Mouse (Mus musculus): ENCODE data around the gene Pold2. TPM values are rescaled to one million over a fixed set of nuclear protein-coding genes. Genes with fewer than 3 reads are reported as not detected.

Pold2 gene
- total RNA-seq, 4 experiments from 2014 or later: 44.6 to 47.3 (median 47.0) TPM

- no peak for DNase-seq (ENCODE audit: low spot score in 2 of 2)
These were observed 50.2 kb downstream of the Pold2 start for GRCm38 (mm10) chr11:5827931-5828330.

- no peak for DNase-seq (ENCODE audit: low spot score in 2 of 2)
These were observed 52.7 kb downstream of the Pold2 start for GRCm38 (mm10) chr11:5825432-5825831.

Other genes starting within 250 kb of the Pold2 start
- 100 to 1,000 TPM in 3 of 4 experiments, 10 to 100 TPM in 1; 98.9 to 119 (median 108) TPM for gene Mrps24, start 162.6 kb downstream of the Pold2 start, total RNA-seq (2022)
- 10 to 100 TPM; 46.2 to 52.2 (median 48.2) TPM for gene Urgcp, start 115.9 kb downstream of the Pold2 start, total RNA-seq (2022)
- gene Dbnl, start 89.8 kb downstream of the Pold2 start, total RNA-seq (2022): 10 to 100 TPM; 10.3 to 13.1 (median 12.2) TPM
- gene Pgam2, start 74.6 kb downstream of the Pold2 start, total RNA-seq (2022): 1,000 to 10,000 TPM; 2,240 to 2,793 (median 2,573) TPM
- 1 to 10 TPM; 1.6 to 2.5 (median 2.0) TPM for gene Polm, start 40.3 kb downstream of the Pold2 start, total RNA-seq (2022)
- 10 to 100 TPM; 50.7 to 96.4 (median 75.2) TPM for gene Aebp1, start 16.3 kb downstream of the Pold2 start, total RNA-seq (2022)
- not detected for gene Myl7, start 20.5 kb upstream of the Pold2 start, total RNA-seq (2022)
- 1 to 10 TPM; 1.5 to 5.7 (median 3.0) TPM for gene Gck, start 71.8 kb upstream of the Pold2 start, total RNA-seq (2022)
- gene Ykt6, start 77.4 kb upstream of the Pold2 start, total RNA-seq (2022): 10 to 100 TPM; 40.4 to 47.2 (median 42.3) TPM
- gene Camk2b, start 188.1 kb upstream of the Pold2 start, total RNA-seq (2022): 100 to 1,000 TPM; 146 to 169 (median 160) TPM